Mouse (Mus musculus) kidney, adult 10 weeks (tissue): Measurements from ENCODE around the gene Trmt5. TPM values are rescaled to one million over a fixed set of nuclear protein-coding genes. Genes with fewer than 3 reads are reported as not detected.

Experiments
- polyA plus RNA-seq: library from polyadenylated mRNA; stranded (reverse); fragments of 350-450 nt; fragmentation: Illumina TruSeq; extraction: RNeasy Lipid Tissue Mini Kit (QIAGEN cat#74804); gene quantifications from one replicate; pipeline ENCODE4 v1.2.3, GENCODE M21; 2014; ENCODE audit warnings: low read depth, low replicate concordance

Trmt5 gene
- polyA plus RNA-seq: 22.8 TPM

DNA sequence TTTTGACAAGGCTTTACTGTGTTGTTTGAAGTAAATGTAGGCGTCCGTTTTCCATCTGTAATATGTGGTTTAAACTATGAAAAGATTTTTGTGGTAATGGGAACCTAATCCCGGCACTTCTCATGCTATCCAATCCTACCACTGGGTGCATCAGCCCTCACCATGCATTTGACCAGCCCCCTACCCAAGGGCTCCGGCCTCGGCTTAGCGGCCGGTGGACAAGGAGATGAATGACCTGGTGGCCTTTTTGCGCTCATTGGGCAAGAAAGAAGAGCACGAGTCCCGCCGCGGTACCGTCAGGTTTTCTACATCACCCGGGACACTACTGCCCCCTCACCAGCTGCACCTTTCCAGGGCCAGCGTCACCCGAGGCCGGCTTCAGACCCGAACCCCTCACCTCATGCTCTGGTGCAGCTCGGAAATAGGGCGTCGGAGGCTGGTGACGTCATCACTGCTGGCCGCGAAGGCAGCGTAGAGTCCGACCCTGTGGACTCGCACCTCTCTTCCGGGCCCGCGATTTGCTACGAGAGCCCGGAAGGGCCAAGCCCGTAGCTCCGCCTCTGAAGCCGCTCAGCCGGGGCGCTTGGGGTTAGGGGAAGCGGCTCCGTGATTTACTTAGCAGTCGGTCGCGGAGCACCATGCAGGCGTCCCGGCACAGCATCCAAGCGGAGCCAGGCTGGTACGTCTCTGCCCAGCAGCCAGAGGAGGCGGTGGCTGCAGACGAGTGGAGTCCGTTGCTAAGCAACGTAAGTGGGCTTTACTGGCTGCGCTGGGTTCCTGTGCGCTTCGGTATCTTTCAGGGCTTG lies at the start of gene Trmt5, which contains the start of gene Slc38a6:
Gene Trmt5, minus strand, starts transcription at position 424 of the 806 bp plus-strand sequence.
Gene Slc38a6, plus strand, starts transcription at position 493 of the 806 bp plus-strand sequence.

Other genes starting within 250 kb of the Trmt5 start
- gene Six1, start 232.8 kb downstream of the Trmt5 start, polyA plus RNA-seq: 0.16 TPM
- gene Six4, start 173.3 kb downstream of the Trmt5 start, polyA plus RNA-seq: 4.2 TPM
- 12.0 TPM for gene Mnat1, start 163.0 kb downstream of the Trmt5 start, polyA plus RNA-seq
- gene Slc38a6, start 69 bp upstream of the Trmt5 start, polyA plus RNA-seq: 17.5 TPM